Mouse (Mus musculus) bone marrow macrophage, adult 2 months (primary cell): ENCODE data around the gene Rsbn1.

ENCODE experiments used
- CTCF ChIP-seq: IDR thresholded peaks from 2 replicates; pipeline ENCODE4 v1.5.1; 2012; ENCODE audit warnings: low read depth, mild to moderate bottlenecking, low read length, moderate library complexity
- POLR2A ChIP-seq: IDR thresholded peaks from 2 replicates; pipeline ENCODE4 v1.6.1; 2012; ENCODE audit warnings: mild to moderate bottlenecking, low read depth, low read length, borderline replicate concordance

GRCm38 (mm10) chr3:103907335-103908030, 6.4 kb upstream of the Rsbn1 start:
- TF ChIP-seq CTCF = no peak
- TF ChIP-seq POLR2A = no peak
